Mouse (Mus musculus) midbrain, embryonic 10.5 days (tissue): Measurements from ENCODE around the gene Itpr2. TPM values are rescaled to one million over a fixed set of nuclear protein-coding genes. Genes with fewer than 3 reads are reported as not detected.

Source experiments
- DNase-seq: peaks from one replicate; pipeline ENCODE4 v3.0.0-alpha.2; 2017; ENCODE audit warnings: low spot score
- H3K27ac ChIP-seq: fragments of 300-500 bp; sonication (generic); replicated peaks from 2 replicates; pipeline ENCODE4 v1.5.1; 2016; ENCODE audit warnings: mild to moderate bottlenecking
- H3K27me3 ChIP-seq: fragments of 300-500 bp; sonication (generic); 2 replicates; pipeline ENCODE4 v1.6.1; 2016; ENCODE audit warnings: low read depth, mild to moderate bottlenecking; ENCODE audit not compliant: poor library complexity, severe bottlenecking
- H3K36me3 ChIP-seq: fragments of 300-500 bp; sonication (generic); 2 replicates; pipeline ENCODE4 v1.6.1; 2016; ENCODE audit warnings: mild to moderate bottlenecking, moderate library complexity
- H3K4me1 ChIP-seq: fragments of 300-500 bp; sonication (generic); 2 replicates; pipeline ENCODE4 v1.6.1; 2016
- H3K4me3 ChIP-seq: fragments of 300-500 bp; sonication (generic); 2 replicates; pipeline ENCODE4 v1.5.1; 2016; ENCODE audit warnings: mild to moderate bottlenecking, moderate library complexity
- H3K9me3 ChIP-seq: fragments of 300-500 bp; sonication (generic); replicated peaks from 2 replicates; pipeline ENCODE4 v1.6.1; 2016; ENCODE audit warnings: mild to moderate bottlenecking
- WGBS: fragments of 180-500 bp; shearing (Covaris S2); methylation state at CpG from one replicate; pipeline ENCODE4 v1.1.7; 2016; 5-methylcytosine and 5-hydroxymethylcytosine counted together
- polyA plus RNA-seq: library from polyadenylated mRNA; unstranded; fragments of >200 nt; fragmentation: Nextera tagmentation; extraction: Ambion mirVana; gene quantifications from 2 replicates; pipeline ENCODE4 v1.2.1, GENCODE M21; 2016

Itpr2 gene
- polyA plus RNA-seq, 1 experiment from 2014 or later, result 4.4 TPM

- no peaks in the 10 kb centered on the region for H3K27me3 ChIP-seq
- H3K36me3 ChIP-seq, result no peaks in the 10 kb centered on the region
- H3K4me1 ChIP-seq, result no peaks in the 10 kb centered on the region
- H3K27ac ChIP-seq, result no peak overlapping the region
- 93% methylated on average over 1 of the region's 1 CpGs for WGBS
- no peak for DNase-seq
- H3K9me3 ChIP-seq, result peaks cover 6% of the 10 kb centered on the region; the same call in 1 of the 2 replicates
- H3K4me3 ChIP-seq, result no peak overlapping the region
Measured at GRCm38 (mm10) chr6:146071883-146072282, 430.1 kb downstream of the Itpr2 start.

Other genes with a start within 250 kb of the Itpr2 start
- gene Fgfr1op2, start 75.0 kb upstream of the Itpr2 start, polyA plus RNA-seq, result 78.6 and 82.2 TPM in 2 replicates
- gene Ints13, start 75.6 kb upstream of the Itpr2 start, polyA plus RNA-seq, result 86.0 and 89.6 TPM in 2 replicates
- 132 and 135 TPM in 2 replicates for gene Med21, start 140.3 kb upstream of the Itpr2 start, polyA plus RNA-seq
- 26.0 and 27.1 TPM in 2 replicates for gene Tm7sf3, start 140.6 kb upstream of the Itpr2 start, polyA plus RNA-seq
- 21.0 and 21.2 TPM in 2 replicates for gene Stk38l, start 222.8 kb upstream of the Itpr2 start, polyA plus RNA-seq